Mouse (Mus musculus) gastrocnemius, postnatal 25 days (tissue): Measurements from ENCODE around the gene Slc2a3. TPM values are rescaled to one million over a fixed set of nuclear protein-coding genes. Genes with fewer than 3 reads are reported as not detected.
"Not testable (repeated sequence)": the region's sequence is repeated elsewhere in the genome, so short reads cannot be mapped to it uniquely, and the experiment has no call there.

Experiments used
- DNase-seq: peaks from one replicate; pipeline ENCODE4 v3.0.0; 2022
- total RNA-seq, 2 experiments: library from RNA; stranded (reverse); gene quantifications; 1 replicate in 1 of 2; 2 replicates in 1 of 2; pipeline ENCODE4 v1.2.3; 2021

The Slc2a3 gene
- total RNA-seq, 2 experiments from 2014 or later = 0.88 to 1.4 TPM

- no peak for DNase-seq
Observed at GRCm38 (mm10) chr6:122810022-122810614, 8.7 kb upstream of the Slc2a3 start.

GRCm38 (mm10) chr6:122804418-122804817, 3.0 kb upstream of the Slc2a3 start:
- peak; percentile 43 for DNase-seq

DNA sequence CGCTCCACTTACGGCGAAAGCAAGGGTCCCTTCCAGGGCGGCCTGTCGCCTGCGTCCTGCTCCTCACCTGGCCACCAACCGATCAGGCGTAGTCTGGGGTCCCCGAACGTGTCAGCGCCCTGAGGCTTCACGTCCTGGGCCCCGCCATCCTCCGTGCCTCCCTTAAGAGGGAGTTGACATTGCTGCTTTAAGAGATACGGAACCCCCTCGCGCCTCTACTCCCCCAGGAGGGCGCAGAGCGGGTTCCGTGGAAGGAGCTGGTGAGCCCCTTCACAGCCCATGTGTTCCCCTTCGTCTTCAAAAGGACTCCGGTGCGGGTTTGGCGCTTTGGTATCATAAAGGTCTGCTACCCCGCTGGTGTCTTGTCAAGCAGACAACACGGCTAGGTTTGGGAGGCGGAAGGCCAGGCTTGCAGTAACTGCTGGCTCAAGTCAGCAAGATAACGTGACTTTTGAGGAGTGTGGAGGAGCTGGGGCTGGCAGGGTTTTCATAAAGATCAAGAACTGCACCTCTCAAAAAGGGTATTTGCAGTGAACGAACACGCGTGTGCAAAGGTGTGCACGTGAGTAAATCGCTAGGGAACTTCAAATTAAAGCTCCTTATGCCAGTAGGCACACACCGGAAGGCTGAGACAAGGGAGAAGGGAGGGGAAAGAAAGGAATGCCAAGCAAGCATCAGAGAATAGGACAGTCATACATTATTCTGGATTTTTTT, 518 bp upstream of the Slc2a3 start:
- peak; percentile 13 for DNase-seq

DNA sequence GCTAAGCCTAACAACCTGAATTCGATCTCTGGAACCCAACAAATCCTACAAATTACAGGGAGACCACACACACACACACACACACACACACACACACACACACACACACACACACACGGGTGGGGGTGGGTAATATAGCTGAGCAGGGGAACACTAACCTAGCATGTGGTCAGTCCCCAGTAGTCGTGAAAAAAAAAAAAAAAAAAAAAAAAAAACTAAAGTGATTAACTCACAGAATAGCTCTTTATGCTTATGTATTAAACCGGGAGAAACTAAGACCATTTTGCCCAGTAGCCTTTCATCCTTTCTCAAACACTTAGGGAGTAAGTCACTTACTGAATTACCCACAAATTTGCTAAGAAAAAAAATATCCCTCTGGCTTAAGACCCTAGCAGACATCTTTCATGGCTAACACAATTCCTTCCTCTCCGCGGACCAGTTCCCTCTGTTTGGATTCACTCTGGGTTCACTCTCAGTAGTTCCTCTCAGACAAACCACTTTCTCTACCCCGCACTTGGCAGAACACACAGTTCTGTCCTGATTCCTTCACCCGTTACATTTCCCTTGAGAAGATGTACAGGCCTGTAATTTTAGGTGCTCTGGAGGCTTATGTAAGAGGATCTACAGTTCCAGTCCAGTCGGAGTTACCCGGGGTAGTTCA, 670 bp downstream of the Slc2a3 start:
- no peak for DNase-seq

- DNase-seq = peak; percentile 49
Observed at GRCm38 (mm10) chr6:122795254-122795935, 6.0 kb downstream of the Slc2a3 start.

DNA sequence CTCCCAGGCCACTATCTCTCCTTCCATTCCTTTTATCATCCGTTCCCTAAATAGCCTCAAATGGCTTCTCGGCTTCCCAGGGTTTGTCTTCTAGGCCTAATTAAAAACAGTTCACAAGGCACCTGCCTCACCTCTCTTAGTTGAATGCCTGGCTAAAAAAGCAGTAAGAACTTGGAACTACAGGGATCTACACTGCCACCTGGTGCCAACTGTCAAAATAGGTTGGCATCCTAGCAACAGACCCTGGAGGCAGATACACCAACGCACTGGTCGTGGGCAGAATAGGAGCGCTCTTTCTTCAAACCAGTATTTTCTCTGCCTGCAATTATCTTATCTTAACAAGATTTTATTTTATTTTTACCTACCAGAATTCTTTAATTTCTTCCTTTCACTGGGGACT, 15.2 kb downstream of the Slc2a3 start:
- no peak for DNase-seq

- no peak for DNase-seq
Observed at GRCm38 (mm10) chr6:122784866-122785265, 16.6 kb downstream of the Slc2a3 start.

- no peak for DNase-seq
Observed at GRCm38 (mm10) chr6:122782164-122782563, 19.3 kb downstream of the Slc2a3 start.

GRCm38 (mm10) chr6:122781167-122781566, 20.3 kb downstream of the Slc2a3 start:
- no peak for DNase-seq

GRCm38 (mm10) chr6:122779916-122780315, 21.5 kb downstream of the Slc2a3 start:
- no peak for DNase-seq

DNA sequence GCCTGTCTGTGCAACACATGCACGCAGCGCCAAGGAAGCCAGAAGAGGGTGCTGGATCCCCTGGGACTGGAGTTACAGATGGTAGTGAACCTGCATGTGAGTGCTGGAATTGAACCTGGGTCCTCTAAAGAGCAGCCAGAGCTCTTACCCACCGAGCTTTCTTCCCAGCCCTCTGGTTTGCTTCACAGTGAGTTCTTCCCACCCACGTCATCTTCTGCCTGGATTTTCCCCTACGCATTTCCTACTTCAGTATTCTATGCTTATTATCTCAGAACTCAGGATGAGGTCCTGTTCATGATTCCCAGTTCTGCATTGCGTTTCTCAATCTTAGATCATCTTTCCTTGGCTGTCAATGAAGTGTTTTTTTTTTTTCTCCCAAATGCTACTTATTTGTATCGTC, 25.4 kb downstream of the Slc2a3 start:
- DNase-seq = no peak

GRCm38 (mm10) chr6:122774345-122774744, 27.1 kb downstream of the Slc2a3 start:
- DNase-seq = no peak

DNA sequence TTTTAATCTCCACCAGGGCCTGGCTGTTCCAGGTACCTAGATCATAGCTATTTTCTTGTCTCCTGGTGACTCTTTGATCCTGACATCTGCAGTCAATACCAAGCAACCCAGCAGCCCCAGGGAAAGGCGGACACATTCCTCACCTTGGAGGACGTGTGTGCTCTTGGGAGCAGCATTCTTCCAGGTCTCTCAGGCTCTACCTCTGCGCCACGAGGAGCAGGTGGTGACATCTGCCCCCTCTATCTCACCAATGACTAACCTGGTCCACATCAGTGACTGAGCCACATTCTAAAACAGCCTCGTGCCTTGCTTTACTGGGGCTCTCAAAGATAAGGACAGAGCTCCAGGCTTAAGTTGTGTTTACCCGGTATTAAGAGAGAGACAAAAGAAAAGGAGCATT, 28.7 kb downstream of the Slc2a3 start:
- no peak for DNase-seq

DNA sequence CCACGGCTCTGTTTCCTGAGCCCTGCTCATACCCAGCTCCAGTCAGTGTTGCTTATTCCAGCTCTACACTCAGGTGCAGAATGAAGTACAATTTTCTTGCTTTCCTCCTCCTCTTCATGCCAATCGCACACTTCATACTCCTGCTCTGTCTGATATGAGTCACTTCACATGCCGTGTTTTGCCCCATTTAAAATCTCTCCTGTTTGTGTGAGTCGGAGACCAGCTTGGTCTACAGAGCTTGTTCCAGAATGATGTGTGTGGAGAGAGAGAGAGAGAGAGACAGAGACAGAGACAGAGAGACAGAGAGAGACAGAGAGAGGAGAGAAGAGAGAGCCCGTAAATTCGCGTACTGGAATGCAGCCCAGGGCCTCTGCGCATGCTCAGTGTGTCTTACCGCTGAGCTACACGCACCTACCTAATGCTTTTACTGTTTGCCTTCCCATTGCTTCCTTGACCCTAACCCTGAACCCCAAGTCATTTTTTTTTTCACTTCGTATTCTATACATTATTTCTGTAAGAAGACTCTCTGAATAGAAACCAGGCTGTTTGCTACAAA, 30.6 kb downstream of the Slc2a3 start:
- no peak for DNase-seq

GRCm38 (mm10) chr6:122769771-122770759, 31.4 kb downstream of the Slc2a3 start:
- no peak for DNase-seq

GRCm38 (mm10) chr6:122768256-122768655, 33.2 kb downstream of the Slc2a3 start:
- DNase-seq = no peak

DNA sequence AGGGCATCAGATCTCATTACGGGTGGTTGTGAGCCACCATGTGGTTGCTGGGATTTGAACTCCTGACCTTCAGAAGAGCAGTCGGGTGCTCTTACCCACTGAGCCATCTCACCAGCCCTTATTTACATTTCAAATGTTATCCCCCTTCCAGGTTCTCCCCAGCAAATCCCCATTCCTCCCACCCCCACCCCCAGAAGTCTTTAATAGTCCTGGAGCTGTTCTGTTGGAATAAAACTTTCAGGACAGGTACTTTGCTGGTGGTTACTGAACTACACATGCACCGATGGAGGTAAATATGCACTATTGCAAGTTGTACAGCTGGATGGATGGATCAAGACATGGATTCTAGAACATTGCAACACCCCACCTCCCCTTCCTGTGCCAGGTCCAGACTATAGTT, 34.4 kb downstream of the Slc2a3 start:
- DNase-seq = not testable (repeated sequence)

GRCm38 (mm10) chr6:122766145-122766968, 35.1 kb downstream of the Slc2a3 start:
- DNase-seq = no peak

DNA sequence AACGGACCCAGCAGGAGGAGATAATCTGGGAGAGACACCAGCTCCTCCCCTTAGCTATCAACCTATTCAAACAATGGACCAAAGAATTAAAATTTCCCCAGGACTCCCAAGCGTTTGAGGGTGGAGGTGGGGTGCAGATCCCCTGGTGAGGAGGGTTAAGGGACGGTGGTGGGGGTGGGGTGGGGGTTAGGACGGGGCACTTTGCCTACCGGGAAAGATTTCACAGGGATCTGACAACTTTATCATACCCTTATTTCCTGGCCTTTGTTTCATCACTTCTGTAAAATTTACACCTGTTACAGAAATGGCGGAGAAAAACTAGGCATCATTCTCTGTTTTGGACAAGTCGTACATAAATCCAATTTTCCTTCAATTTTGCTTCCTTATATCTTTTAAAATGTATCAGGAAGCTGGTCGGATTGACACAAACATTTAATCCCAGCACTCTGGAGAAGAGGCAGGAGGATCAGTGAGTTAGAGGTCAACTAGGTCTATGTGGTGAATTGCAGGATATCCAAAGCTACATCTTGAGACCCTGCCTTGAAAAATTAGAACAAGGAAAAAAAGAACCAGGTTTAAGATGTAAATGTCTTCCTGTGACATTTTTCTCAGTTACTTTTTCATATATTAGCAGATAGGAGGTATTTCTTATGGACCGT, 36.0 kb downstream of the Slc2a3 start:
- no peak for DNase-seq
